In the genomic region with DNA sequence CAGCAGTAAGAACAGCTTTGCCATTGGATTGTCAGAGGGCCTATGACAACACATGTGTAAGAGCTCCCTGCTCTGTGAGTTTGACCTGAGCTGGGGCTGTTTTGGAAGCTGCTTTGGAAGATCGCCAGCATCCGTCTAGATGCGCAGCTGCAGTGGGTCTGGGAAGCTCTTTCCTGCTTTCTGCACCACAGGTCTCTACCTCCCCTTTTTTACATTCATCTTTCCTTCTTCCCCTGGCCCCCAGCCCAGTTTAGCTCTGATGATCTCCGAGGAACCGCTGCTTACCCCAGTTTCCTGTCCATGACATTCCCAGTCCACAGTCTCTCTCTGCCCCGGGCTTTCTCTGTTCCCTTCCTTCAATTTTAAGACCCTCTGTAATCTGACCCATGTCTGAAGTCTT, we compare ENCODE assay signal across 20 mouse cellular contexts. TPM values are rescaled to one million over a fixed set of nuclear protein-coding genes. Genes with fewer than 3 reads are reported as not detected.
DNase-seq lines count a peak whose midpoint lies in the region; ATAC-seq lines count a peak whose summit lies in the region.
"Had no signal": no experiment of that assay in that cellular context is flagged by ENCODE, and none has a peak within 500 bp of the region (broad histone marks: within the 10 kb centered on the region; RNA-seq: fewer than 3 reads in every experiment).

No protein-coding gene starts in this region.

- DNase-seq in forebrain, embryonic 14.5 days (ENCODE audit: low spot score) = peak; percentile 55
- peak; percentile 34 for DNase-seq in kidney, postnatal 14 days
- no peak for DNase-seq in kidney, adult 18-20 months
- DNase-seq in retina, postnatal 1 day = peak; percentile 18
- DNase-seq in retina, embryonic 14.5 days (ENCODE audit: low spot score) = no peak
- DNase-seq: adrenal gland, postnatal 25 days; embryo, embryonic 11 days; lung, postnatal 10 days; thymus, postnatal 14 days had no signal

- no peaks in the 10 kb centered on the region for H3K36me3 ChIP-seq in forebrain, embryonic 14.5 days (ENCODE audit: control insufficient read depth, insufficient read depth, low read length)
- H3K36me3 ChIP-seq in forebrain, embryonic 12.5 days (replicated peaks) = peaks cover 19% of the 10 kb centered on the region
- H3K36me3 ChIP-seq in embryonic facial prominence, embryonic 13.5 days = no peaks in the 10 kb centered on the region
- H3K36me3 ChIP-seq in forebrain, embryonic 16.5 days (ENCODE audit: control insufficient read depth, insufficient read depth) = no peaks in the 10 kb centered on the region
- H3K36me3 ChIP-seq: hindbrain, embryonic 10.5 days; intestine, embryonic 15.5 days; neural tube, embryonic 13.5 days had no signal

- no peak overlapping the region for H3K27ac ChIP-seq in forebrain, embryonic 14.5 days (ENCODE audit: low read depth, low read length)
- H3K27ac ChIP-seq in forebrain, embryonic 12.5 days = no peak overlapping the region
- peak overlapping the region; percentile 57 for H3K27ac ChIP-seq in embryonic facial prominence, embryonic 13.5 days
- H3K27ac ChIP-seq in forebrain, embryonic 16.5 days (ENCODE audit: low read length) = no peak overlapping the region
- H3K27ac ChIP-seq: hindbrain, embryonic 10.5 days; intestine, embryonic 15.5 days; layer of hippocampus, adult 2 months; left cerebral cortex, adult 2 months; liver, embryonic 14.5 days; neural tube, embryonic 13.5 days had no signal

- no peaks in the 10 kb centered on the region; the same call in 1 of the 2 replicates for H3K4me1 ChIP-seq in forebrain, embryonic 14.5 days (ENCODE audit: control insufficient read depth, insufficient read depth, low read length)
- H3K4me1 ChIP-seq in forebrain, embryonic 12.5 days = no peaks in the 10 kb centered on the region
- peaks cover 51% of the 10 kb centered on the region for H3K4me1 ChIP-seq in embryonic facial prominence, embryonic 13.5 days
- H3K4me1 ChIP-seq in forebrain, embryonic 16.5 days (replicated peaks; ENCODE audit: control insufficient read depth, insufficient read depth, low read length) = peaks cover 6% of the 10 kb centered on the region; the same call in 1 of the 2 replicates
- H3K4me1 ChIP-seq: intestine, embryonic 15.5 days; neural tube, embryonic 13.5 days had no signal

- H3K27me3 ChIP-seq in forebrain, embryonic 14.5 days (replicated peaks; ENCODE audit: control insufficient read depth, insufficient read depth, low read length) = no peaks in the 10 kb centered on the region
- H3K27me3 ChIP-seq in forebrain, embryonic 12.5 days = no peaks in the 10 kb centered on the region
- no peaks in the 10 kb centered on the region; the same call in 1 of the 2 replicates for H3K27me3 ChIP-seq in embryonic facial prominence, embryonic 13.5 days
- no peaks in the 10 kb centered on the region for H3K27me3 ChIP-seq in forebrain, embryonic 16.5 days (replicated peaks; ENCODE audit: control insufficient read depth, insufficient read depth, low read length)
- H3K27me3 ChIP-seq: intestine, embryonic 15.5 days had no signal

- no peak overlapping the region for H3K4me2 ChIP-seq in forebrain, embryonic 14.5 days (ENCODE audit: low read length)
- H3K4me2 ChIP-seq in forebrain, embryonic 12.5 days = no peak overlapping the region
- no peak overlapping the region for H3K4me2 ChIP-seq in embryonic facial prominence, embryonic 13.5 days
- H3K4me2 ChIP-seq in forebrain, embryonic 16.5 days (ENCODE audit: low read length) = no peak overlapping the region
- H3K4me2 ChIP-seq: intestine, embryonic 15.5 days; neural tube, embryonic 13.5 days had no signal

- no peaks in the 10 kb centered on the region; the same call in 1 of the 2 replicates for H3K9me3 ChIP-seq in forebrain, embryonic 14.5 days (replicated peaks; ENCODE audit: control insufficient read depth, low read length)
- peaks cover 7% of the 10 kb centered on the region; the same call in 1 of the 2 replicates for H3K9me3 ChIP-seq in forebrain, embryonic 12.5 days
- peaks cover 8% of the 10 kb centered on the region; the same call in 1 of the 2 replicates for H3K9me3 ChIP-seq in embryonic facial prominence, embryonic 13.5 days
- no peaks in the 10 kb centered on the region for H3K9me3 ChIP-seq in forebrain, embryonic 16.5 days (ENCODE audit: control insufficient read depth, low read length)
- H3K9me3 ChIP-seq: intestine, embryonic 15.5 days had no signal

- WGBS in forebrain, embryonic 14.5 days = 47% methylated on average over 6 of the region's 6 CpGs
- WGBS in forebrain, embryonic 12.5 days = 67% methylated on average over 6 of the region's 6 CpGs
- 27% methylated on average over 6 of the region's 6 CpGs for WGBS in embryonic facial prominence, embryonic 13.5 days
- 40% methylated on average over 6 of the region's 6 CpGs for WGBS in forebrain, embryonic 16.5 days

- no peak overlapping the region for H3K4me3 ChIP-seq in forebrain, embryonic 14.5 days (ENCODE audit: low read depth, low read length)
- no peak overlapping the region for H3K4me3 ChIP-seq in forebrain, embryonic 12.5 days (replicated peaks)
- no peak overlapping the region for H3K4me3 ChIP-seq in embryonic facial prominence, embryonic 13.5 days
- no peak overlapping the region for H3K4me3 ChIP-seq in forebrain, embryonic 16.5 days (replicated peaks; ENCODE audit: low read length)
- H3K4me3 ChIP-seq: hindbrain, embryonic 10.5 days; intestine, embryonic 15.5 days; layer of hippocampus, adult 2 months; left cerebral cortex, adult 2 months; neural tube, embryonic 13.5 days had no signal

- ATAC-seq in forebrain, embryonic 14.5 days = peak; percentile 32; the same call in 1 of the 2 replicates
- ATAC-seq in forebrain, embryonic 12.5 days (ENCODE audit: low FRiP score) = no peak
- no peak for ATAC-seq in embryonic facial prominence, embryonic 13.5 days (ENCODE audit: insufficient number of reproducible peaks, insufficient read depth, low FRiP score, low TSS enrichment, low read depth)
- ATAC-seq in forebrain, embryonic 16.5 days = no peak
- ATAC-seq: activated CD4-positive, CD25-positive, alpha-beta regulatory T cell, adult 4 months; intestine, embryonic 15.5 days had no signal

- no peak overlapping the region for H3K9ac ChIP-seq in forebrain, embryonic 14.5 days (ENCODE audit: low read length)
- no peak overlapping the region for H3K9ac ChIP-seq in forebrain, embryonic 12.5 days
- H3K9ac ChIP-seq in embryonic facial prominence, embryonic 13.5 days = no peak overlapping the region
- no peak overlapping the region for H3K9ac ChIP-seq in forebrain, embryonic 16.5 days (replicated peaks; ENCODE audit: low read depth, low read length)
- H3K9ac ChIP-seq: intestine, embryonic 15.5 days; liver, embryonic 14.5 days; neural tube, embryonic 13.5 days had no signal

RNA-seq across cellular contexts. Expression of a gene that starts 25.9 kb away (rescaled TPM):
- polyA plus RNA-seq in forebrain, embryonic 14.5 days (2014; fragmentation: Nextera tagmentation; extraction: Ambion mirVana) = 9.3 and 9.4 TPM in 2 replicates
- polyA plus RNA-seq in forebrain, embryonic 12.5 days (2016; fragmentation: Nextera tagmentation; extraction: Ambion mirVana) = 59.0 and 69.4 TPM in 2 replicates
- 23.8 and 24.7 TPM in 2 replicates for polyA plus RNA-seq in embryonic facial prominence, embryonic 13.5 days (2015; fragmentation: Nextera tagmentation; extraction: Ambion mirVana)
- polyA plus RNA-seq in forebrain, embryonic 16.5 days (2015; fragmentation: Nextera tagmentation; extraction: Ambion mirVana) = 13.1 and 13.8 TPM in 2 replicates
- polyA plus RNA-seq: activated CD4-positive, CD25-positive, alpha-beta regulatory T cell, adult 4 months; heart, embryonic 14.5 days; neural tube, embryonic 13.5 days had no signal

Comparison
In these comparisons a context has a peak if more than half of its experiments do, and no peak if none do; other contexts are left out.
1. DNase-seq: peak in forebrain, embryonic 14.5 days (single experiment), kidney, postnatal 14 days (single experiment) and retina, postnatal 1 day (single experiment); none in kidney, adult 18-20 months (single experiment) and retina, embryonic 14.5 days (single experiment).